Mouse (Mus musculus) forebrain, embryonic 14.5 days (tissue): ENCODE measurements at regions not wholly inside any gene's neighbourhood (a gene's known extent, or its start where the extent isn't known, plus 50 kb on each side); places are given as distances from the start of the nearest gene placed in this dataset.
A peak's percentile ranks its signal among the peaks of the same experiment; 100 is the strongest.
"Not testable (repeated sequence)": the region's sequence is repeated elsewhere in the genome, so short reads cannot be mapped to it uniquely, and the experiment has no call there.

ENCODE experiments used
- ATAC-seq: fragments of 200-750 bp; cut with Nextera tagmentation; 2 replicates; pipeline ENCODE4 v1.8.0; 2017; ENCODE audit warnings: mild to moderate bottlenecking, moderate library complexity
- DNase-seq: peaks from one replicate; pipeline ENCODE4 v3.0.0-alpha.2; 2015; ENCODE audit warnings: low spot score
- H3K27ac ChIP-seq: fragments of 300-500 bp; sonication (generic); 2 replicates; pipeline ENCODE4 v1.5.1; 2014; ENCODE audit warnings: low read depth, mild to moderate bottlenecking, control low read depth, low read length, moderate library complexity
- H3K27me3 ChIP-seq: fragments of 300-500 bp; sonication (generic); replicated peaks from 2 replicates; pipeline ENCODE4 v1.6.1; 2014; ENCODE audit warnings: low read length, control low read depth, mixed read lengths; ENCODE audit not compliant: control insufficient read depth, insufficient read depth
- H3K36me3 ChIP-seq: fragments of 300-500 bp; sonication (generic); 2 replicates; pipeline ENCODE4 v1.6.1; 2014; ENCODE audit warnings: low read length, control low read depth; ENCODE audit not compliant: control insufficient read depth, insufficient read depth
- H3K4me1 ChIP-seq: fragments of 300-500 bp; sonication (generic); 2 replicates; pipeline ENCODE4 v1.6.1; 2014; ENCODE audit warnings: antibody characterized with exemption, low read length, control low read depth; ENCODE audit not compliant: control insufficient read depth, insufficient read depth
- H3K4me2 ChIP-seq: fragments of 300-500 bp; sonication (generic); 2 replicates; pipeline ENCODE4 v1.6.1; 2014; ENCODE audit warnings: mild to moderate bottlenecking, control low read depth, low read length
- H3K4me3 ChIP-seq: fragments of 300-500 bp; sonication (generic); 2 replicates; pipeline ENCODE4 v1.5.1; 2014; ENCODE audit warnings: low read depth, low read length, control low read depth
- H3K9ac ChIP-seq: fragments of 300-500 bp; sonication (generic); 2 replicates; pipeline ENCODE4 v1.6.1; 2014; ENCODE audit warnings: mild to moderate bottlenecking, low read length, control low read depth, moderate library complexity
- H3K9me3 ChIP-seq: fragments of 300-500 bp; sonication (generic); replicated peaks from 2 replicates; pipeline ENCODE4 v1.6.1; 2016; ENCODE audit warnings: low read length, control low read depth, mixed read lengths; ENCODE audit not compliant: control insufficient read depth
- WGBS: fragments of 180-500 bp; shearing (Covaris S2); extraction: QIAGEN DNeasy Blood & Tissue Kit; methylation state at CpG from one replicate; pipeline ENCODE4 v1.1.7; 2014; 5-methylcytosine and 5-hydroxymethylcytosine counted together

DNA sequence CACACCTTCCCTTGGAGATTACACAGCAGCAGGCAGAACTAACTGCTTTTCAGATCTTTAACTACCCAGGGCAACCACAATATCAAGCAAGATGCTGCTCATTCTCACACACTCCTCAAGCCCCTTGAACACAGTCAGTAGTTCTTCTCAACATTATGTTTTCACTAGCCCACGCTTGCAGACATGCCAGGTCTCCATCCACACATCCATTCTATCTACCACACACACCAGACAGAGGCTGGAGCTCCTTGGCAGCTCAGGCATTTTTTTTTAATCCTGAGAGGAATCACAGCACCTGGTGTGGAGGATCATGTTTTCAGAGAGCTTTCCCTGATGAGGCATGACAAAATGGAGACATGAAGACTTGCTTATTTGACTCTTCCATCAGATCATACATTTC is 124.9 kb downstream of the Fasl start:
- Histone ChIP-seq H3K9me3 (no peaks in the 10 kb centered on the region), H3K36me3 (no peaks in the 10 kb centered on the region), H3K27ac (no peak overlapping the region), H3K9ac (no peak overlapping the region), H3K4me3 (no peak overlapping the region), H3K4me1 (no peaks in the 10 kb centered on the region), H3K27me3 (no peaks in the 10 kb centered on the region), H3K4me2 (no peak overlapping the region)
- no peak for DNase-seq
- no peak for ATAC-seq
- 69% methylated on average over 1 of the region's 1 CpGs for WGBS

DNA sequence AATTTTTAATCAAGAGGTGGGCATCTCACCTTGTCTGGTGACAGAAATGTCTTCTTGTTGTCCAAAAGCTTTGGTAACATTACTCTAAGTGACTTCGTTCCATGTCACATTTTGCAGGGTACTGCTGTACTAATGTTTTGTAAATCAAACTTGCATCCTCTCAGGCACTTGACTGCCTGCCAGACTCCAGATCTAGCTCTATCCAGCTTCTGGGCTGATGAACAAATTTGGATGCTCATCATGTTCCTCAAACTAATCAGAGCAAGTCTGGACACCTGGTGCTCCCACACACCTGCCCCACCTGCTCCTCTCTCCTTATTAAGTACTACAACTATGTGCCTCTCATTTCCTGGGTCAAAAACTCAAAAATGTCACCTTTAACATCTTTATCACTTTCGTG is 126.1 kb downstream of the Fasl start:
- DNase-seq (no peak), ATAC-seq (no peak)
- Histone ChIP-seq H3K27ac (no peak overlapping the region), H3K9ac (no peak overlapping the region), H3K4me3 (no peak overlapping the region), H3K9me3 (no peaks in the 10 kb centered on the region), H3K36me3 (no peaks in the 10 kb centered on the region), H3K4me1 (no peaks in the 10 kb centered on the region), H3K4me2 (no peak overlapping the region), H3K27me3 (no peaks in the 10 kb centered on the region)
- 88% methylated on average over 2 of the region's 2 CpGs for WGBS

DNA sequence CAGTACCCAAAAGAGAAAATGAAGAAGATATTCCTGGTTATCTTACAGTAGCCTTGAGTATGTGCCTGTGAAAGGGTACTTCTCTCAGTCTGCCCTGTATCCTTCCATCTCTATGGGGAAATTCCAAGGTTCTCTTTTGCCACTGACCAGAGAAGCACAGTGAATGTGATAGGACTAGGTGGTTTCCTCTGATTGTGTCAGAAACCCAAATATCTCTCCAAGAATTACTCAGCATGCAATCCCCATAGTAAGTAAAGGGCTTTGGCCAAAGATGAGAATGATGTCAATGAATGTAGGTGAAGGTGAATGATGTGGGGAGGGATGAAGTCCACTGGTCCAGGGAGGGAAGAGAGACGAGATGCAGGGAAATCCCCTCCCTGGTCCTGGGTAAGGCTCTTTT is 130.8 kb downstream of the Fasl start:
- 88% methylated on average over 1 of the region's 1 CpGs for WGBS
- DNase-seq: no peak
- no peak for ATAC-seq
- no peaks in the 10 kb centered on the region for H3K36me3 ChIP-seq
- no peak overlapping the region for H3K27ac ChIP-seq
- H3K4me2 ChIP-seq: no peak overlapping the region
- H3K4me1 ChIP-seq: no peaks in the 10 kb centered on the region
- H3K4me3 ChIP-seq: no peak overlapping the region
- no peaks in the 10 kb centered on the region for H3K27me3 ChIP-seq
- no peaks in the 10 kb centered on the region for H3K9me3 ChIP-seq
- H3K9ac ChIP-seq: no peak overlapping the region

DNA sequence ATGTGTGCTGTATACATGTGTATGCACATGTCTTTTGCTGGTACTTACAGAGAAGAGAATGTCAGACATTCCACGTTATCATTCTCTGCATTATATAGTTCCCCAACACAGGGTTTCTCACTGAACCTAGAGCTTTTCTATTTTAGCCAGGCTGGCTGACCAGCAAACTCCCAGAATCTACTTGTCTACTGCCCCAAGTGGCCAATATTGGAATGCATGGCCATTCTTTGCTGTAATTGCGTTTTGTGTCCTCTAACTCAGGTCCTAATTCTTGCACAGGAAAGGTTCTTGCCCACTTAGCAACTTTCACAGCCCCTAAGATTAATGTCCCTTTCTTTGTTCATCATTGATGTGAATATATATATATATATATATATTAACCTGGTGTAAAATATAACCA is 138.9 kb downstream of the Fasl start:
- H3K36me3 ChIP-seq: no peaks in the 10 kb centered on the region
- no peak overlapping the region for H3K4me3 ChIP-seq
- H3K4me2 ChIP-seq: no peak overlapping the region
- no peak overlapping the region for H3K9ac ChIP-seq
- WGBS: 59% methylated on average over 2 of the region's 2 CpGs
- H3K9me3 ChIP-seq: no peaks in the 10 kb centered on the region
- no peak overlapping the region for H3K27ac ChIP-seq
- no peaks in the 10 kb centered on the region for H3K27me3 ChIP-seq
- DNase-seq: peak; percentile 4
- ATAC-seq: no peak
- no peaks in the 10 kb centered on the region for H3K4me1 ChIP-seq

DNA sequence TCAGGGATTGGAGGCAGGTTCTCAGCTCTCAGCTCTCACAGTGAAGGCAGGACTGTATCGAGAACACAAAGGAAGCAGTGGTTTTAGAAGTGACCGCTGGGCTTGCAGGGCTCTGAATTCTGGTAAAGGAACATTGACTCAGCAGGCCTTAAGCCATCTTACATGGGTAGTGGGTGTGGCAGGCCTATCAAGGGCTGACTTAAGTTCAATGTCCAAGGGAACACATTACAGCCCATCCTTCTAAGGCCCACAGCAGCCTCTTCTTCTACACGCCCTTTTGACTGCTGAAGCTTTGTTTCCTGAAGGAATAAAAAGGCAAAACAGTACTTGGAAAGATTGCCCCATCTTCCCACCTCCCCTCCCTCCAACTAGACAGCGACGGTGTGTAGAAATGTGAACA is 137.6 kb downstream of the Tnfsf18 start:
- DNase-seq (no peak), ATAC-seq (no peak)
- Histone ChIP-seq H3K27me3 (no peaks in the 10 kb centered on the region), H3K4me3 (no peak overlapping the region), H3K27ac (no peak overlapping the region), H3K9ac (no peak overlapping the region), H3K9me3 (no peaks in the 10 kb centered on the region), H3K4me1 (no peaks in the 10 kb centered on the region), H3K4me2 (no peak overlapping the region), H3K36me3 (no peaks in the 10 kb centered on the region)
- WGBS: 86% methylated on average over 5 of the region's 5 CpGs

DNA sequence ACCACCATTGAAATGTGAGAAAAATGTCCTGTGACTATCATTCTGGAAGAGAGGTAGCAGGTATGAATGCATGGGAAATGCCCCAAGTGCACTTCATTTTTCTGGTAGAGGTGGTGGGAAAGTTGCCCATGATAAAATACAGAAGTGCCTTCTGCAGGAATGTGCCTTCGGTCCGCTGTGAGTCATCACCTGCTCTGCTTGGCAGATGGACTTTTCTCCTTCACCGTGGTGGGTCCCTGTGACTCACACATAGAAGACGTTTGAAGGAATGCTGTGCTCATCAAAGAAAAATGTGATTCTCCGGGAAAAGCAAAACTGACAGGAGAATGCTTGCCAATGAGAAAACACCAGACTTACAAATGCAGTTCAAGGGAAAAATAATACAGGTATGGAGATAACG is 126.8 kb downstream of the Tnfsf18 start:
- Histone ChIP-seq H3K4me2 (no peak overlapping the region), H3K9me3 (no peaks in the 10 kb centered on the region), H3K36me3 (no peaks in the 10 kb centered on the region), H3K4me3 (no peak overlapping the region), H3K9ac (no peak overlapping the region), H3K27me3 (no peaks in the 10 kb centered on the region), H3K27ac (no peak overlapping the region), H3K4me1 (no peaks in the 10 kb centered on the region)
- 84% methylated on average over 6 of the region's 6 CpGs for WGBS
- no peak for DNase-seq
- ATAC-seq: no peak

DNA sequence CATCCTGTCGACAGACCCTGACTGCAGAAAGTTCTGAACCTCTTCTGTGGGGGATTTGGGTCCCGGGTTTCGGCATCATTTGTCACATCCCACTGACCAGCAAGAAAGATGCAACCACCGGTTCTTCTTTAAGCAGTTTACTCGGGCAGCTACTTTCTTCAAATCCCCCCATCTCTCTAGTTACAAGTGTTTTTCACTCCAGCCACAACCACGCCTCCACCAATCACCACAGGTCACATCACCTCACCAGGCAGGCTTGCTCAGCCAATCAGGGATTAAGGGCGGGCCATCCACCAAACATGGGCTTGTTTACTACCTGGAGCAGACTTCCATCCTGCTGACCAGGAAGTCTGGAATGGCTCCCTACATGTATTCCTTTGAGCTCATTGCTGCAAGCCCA is 119.6 kb downstream of the Tnfsf18 start:
- H3K4me1 ChIP-seq, H3K4me2 ChIP-seq, H3K27me3 ChIP-seq, H3K27ac ChIP-seq, H3K36me3 ChIP-seq, H3K9ac ChIP-seq, ATAC-seq, DNase-seq, H3K4me3 ChIP-seq, H3K9me3 ChIP-seq: not testable (repeated sequence)
- 90% methylated on average over 6 of the region's 7 CpGs for WGBS

DNA sequence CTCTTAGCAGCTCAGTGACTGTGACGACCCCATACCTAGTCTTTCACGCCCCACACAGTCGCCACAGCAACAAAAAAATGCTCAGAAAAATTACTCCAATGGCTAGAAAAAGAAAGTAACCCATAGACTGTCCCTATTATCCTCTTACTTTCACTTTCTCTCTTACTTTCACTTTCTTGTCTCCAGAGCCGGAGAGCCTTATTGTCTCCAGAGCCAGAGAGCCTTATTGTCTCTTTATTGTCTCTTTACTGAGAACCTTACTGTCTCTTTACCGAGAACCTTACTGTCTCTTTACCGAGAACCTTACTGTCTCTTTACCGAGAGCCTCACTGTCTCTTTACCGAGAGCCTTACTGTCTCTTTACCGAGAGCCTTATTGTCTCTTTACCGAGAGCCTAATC is 119.2 kb downstream of the Tnfsf18 start:
- ATAC-seq, H3K4me1 ChIP-seq, H3K36me3 ChIP-seq, H3K27ac ChIP-seq, H3K9ac ChIP-seq, H3K4me2 ChIP-seq, H3K27me3 ChIP-seq, DNase-seq, H3K9me3 ChIP-seq, H3K4me3 ChIP-seq: not testable (repeated sequence)
- 92% methylated on average over 10 of the region's 10 CpGs for WGBS

DNA sequence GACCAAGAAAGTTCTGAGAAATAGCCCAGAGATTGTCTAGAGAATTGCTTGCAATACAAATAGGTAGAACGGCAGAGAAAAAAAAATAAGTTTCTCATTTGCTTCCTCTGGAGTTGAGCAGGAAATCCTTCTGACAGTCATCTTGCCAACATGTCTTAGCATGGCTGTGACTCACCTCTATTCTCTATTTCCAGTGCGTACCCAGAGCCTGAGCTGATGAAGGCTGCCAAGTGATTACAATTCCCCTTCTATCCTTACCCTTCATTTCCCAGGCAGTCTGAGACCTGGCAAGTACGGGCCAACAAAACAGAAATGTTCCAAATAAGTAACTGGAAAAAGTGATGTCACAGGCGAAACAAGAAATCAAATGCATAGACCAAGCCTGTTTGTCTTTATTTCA is 113.0 kb downstream of the Tnfsf18 start:
- 82% methylated on average over 4 of the region's 4 CpGs for WGBS
- no peak for ATAC-seq

DNA sequence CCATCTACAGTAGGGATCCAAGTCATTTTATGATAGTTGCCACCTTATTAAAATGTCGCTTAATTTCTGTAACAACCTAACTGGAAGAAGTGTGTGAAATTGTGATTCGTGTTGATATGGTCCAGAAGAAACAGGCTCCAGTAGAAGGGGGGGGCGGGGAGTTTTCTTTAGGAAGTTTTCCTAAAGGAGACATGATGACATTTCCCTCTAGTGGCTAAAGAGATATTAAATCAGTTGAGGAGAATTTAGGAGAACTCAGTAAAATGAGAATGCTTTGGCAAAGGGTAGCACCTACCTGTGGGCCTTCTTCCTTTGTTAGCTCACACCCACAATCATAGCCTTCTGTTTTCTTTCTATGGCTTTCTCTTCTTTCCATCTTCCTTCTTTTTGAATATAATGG is 107.7 kb downstream of the Tnfsf18 start:
- Histone ChIP-seq H3K4me3 (no peak overlapping the region), H3K9ac (no peak overlapping the region), H3K27me3 (no peaks in the 10 kb centered on the region), H3K4me2 (no peak overlapping the region), H3K27ac (no peak overlapping the region), H3K36me3 (no peaks in the 10 kb centered on the region), H3K9me3 (no peaks in the 10 kb centered on the region), H3K4me1 (no peaks in the 10 kb centered on the region)
- DNase-seq: no peak
- ATAC-seq: no peak
- whole genome bisulfite sequencing: 76% methylated on average over 3 of the region's 3 CpGs

More for the DNA sequence above, 113.0 kb downstream of the Tnfsf18 start:
- H3K4me3 ChIP-seq: no peak overlapping the region
- H3K9ac ChIP-seq: no peak overlapping the region
- no peak overlapping the region for H3K27ac ChIP-seq
- DNase-seq: peak; percentile 7
- no peaks in the 10 kb centered on the region for H3K36me3 ChIP-seq
- H3K27me3 ChIP-seq: no peaks in the 10 kb centered on the region
- H3K4me1 ChIP-seq: no peaks in the 10 kb centered on the region
- no peaks in the 10 kb centered on the region for H3K9me3 ChIP-seq
- no peak overlapping the region for H3K4me2 ChIP-seq
